Mouse (Mus musculus) cerebellum, adult 11-12 months (tissue): ENCODE data around the gene Prox1.

Source experiments
- DNase-seq: peaks from one replicate; pipeline ENCODE4 v3.0.0; 2022

Prox1 gene

GRCm38 (mm10) chr1:190169911-190170818 is at the start of gene Prox1:
Prox1 (minus strand) TSS chr1:190170714.
- peak; percentile 87 for DNase-seq

GRCm38 (mm10) chr1:190216621-190217020 is 46.1 kb upstream of the Prox1 start:
- no peak for DNase-seq

DNA sequence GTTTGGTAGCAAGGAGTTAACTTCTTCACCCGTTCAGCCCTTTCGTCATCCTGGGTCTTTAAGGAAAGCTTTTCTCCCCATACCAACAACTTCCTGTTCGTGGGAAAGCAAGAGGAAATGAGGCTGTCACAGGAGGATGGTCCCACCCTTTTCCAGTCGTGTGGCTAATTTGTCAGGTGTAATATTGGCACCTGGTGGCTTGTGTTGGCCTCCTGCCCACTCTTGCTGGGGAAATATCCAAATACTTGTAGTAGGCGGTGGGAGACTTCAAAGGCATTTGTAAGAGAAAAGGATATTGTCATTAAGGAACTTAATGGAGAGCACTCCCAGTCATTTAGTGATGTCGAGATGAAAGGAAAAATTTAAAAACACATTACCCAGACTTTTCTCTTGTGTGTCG is 44.1 kb upstream of the Prox1 start:
- no peak for DNase-seq

GRCm38 (mm10) chr1:190213175-190213574 is 42.7 kb upstream of the Prox1 start:
- DNase-seq = no peak

DNA sequence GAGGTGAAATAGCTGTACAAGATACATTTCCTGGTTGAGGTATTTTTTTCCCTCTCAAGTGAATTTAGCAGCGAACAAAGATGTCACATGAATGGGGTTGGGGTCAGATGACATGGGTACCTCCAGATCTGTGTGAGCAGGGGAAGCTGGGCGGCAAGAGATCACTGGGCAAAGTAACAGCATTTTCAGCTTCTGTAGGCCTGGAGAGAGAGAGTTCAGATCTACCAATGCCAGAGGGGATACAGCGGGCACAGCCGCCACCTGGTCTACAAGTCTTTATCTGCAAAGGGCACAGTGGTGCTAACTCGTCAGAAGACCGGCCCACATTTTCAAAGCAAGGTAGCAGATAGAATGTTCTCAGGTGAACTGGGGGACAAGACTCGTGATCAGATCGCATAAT is 36.7 kb upstream of the Prox1 start:
- no peak for DNase-seq

DNA sequence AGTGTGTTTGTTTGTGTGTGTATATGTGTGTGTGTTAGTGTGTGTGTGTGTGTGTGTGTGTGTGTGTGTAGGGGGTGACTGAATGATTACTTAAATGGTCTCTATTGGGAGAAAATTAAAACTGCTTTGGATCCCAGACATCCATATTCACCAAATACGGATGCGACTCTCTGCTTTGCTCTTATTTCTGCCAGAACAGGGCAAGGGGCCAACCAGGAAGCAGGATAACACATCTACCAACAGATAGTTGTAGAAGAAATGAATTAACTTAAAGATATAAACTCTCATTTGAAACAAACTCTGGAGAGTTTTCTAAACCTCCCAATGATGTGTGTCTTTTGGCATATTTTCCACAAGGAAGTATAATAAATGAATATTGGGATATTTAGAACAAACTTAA is 35.2 kb upstream of the Prox1 start:
- no peak for DNase-seq

GRCm38 (mm10) chr1:190204378-190205070 is 34.0 kb upstream of the Prox1 start:
- no peak for DNase-seq

DNA sequence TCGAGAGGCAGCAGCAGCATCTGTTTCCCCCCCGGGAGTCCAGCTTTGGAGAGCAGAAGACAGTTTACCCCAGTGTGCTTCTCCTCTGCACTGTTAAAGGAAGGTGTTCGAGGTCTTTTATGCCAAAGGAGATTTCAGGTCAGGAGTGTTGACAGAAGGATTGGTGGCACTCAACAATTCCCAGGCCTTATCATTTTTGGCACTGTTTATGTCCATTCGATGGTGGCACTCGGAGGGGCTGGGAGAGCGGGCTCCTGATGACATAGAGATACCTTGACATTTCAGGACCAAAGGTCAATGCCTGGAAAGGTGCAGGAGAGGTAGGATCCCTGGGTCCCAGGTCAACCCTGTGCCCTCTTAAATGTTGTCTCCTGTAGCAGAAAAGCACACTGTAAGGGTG is 31.2 kb upstream of the Prox1 start:
- DNase-seq = no peak

GRCm38 (mm10) chr1:190200996-190201395 is 30.5 kb upstream of the Prox1 start:
- no peak for DNase-seq

GRCm38 (mm10) chr1:190198247-190198646 is 27.7 kb upstream of the Prox1 start:
- DNase-seq = no peak

- DNase-seq = no peak
Observed at GRCm38 (mm10) chr1:190192011-190192410, 21.5 kb upstream of the Prox1 start.

GRCm38 (mm10) chr1:190190231-190190965 is 19.9 kb upstream of the Prox1 start:
- no peak for DNase-seq

DNA sequence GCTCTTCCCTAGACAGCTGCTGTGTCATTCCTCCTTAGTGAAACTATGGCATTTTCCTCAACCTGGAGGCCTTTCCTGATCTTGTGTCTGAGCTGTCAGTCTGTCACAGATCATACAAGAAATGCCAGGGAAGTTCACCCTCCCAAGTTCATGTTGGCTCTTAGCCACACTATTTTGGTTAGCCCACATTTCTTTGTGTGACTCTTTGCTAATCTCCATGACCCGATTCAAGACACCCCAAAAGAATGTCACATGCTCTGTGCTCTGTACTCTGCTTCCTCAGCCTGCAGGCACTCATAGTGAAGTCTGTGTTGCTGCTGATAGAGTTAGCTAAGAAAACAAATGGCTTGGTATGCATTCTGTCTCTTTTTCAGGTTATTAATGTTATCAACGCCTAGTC is 18.6 kb upstream of the Prox1 start:
- DNase-seq = no peak

- DNase-seq = no peak
Observed at GRCm38 (mm10) chr1:190186336-190186735, 15.8 kb upstream of the Prox1 start.

- no peak for DNase-seq
Observed at GRCm38 (mm10) chr1:190185284-190185683, 14.8 kb upstream of the Prox1 start.

- DNase-seq = no peak
Observed at GRCm38 (mm10) chr1:190183574-190183973, 13.1 kb upstream of the Prox1 start.

GRCm38 (mm10) chr1:190181765-190182164 is 11.3 kb upstream of the Prox1 start:
- DNase-seq = no peak

DNA sequence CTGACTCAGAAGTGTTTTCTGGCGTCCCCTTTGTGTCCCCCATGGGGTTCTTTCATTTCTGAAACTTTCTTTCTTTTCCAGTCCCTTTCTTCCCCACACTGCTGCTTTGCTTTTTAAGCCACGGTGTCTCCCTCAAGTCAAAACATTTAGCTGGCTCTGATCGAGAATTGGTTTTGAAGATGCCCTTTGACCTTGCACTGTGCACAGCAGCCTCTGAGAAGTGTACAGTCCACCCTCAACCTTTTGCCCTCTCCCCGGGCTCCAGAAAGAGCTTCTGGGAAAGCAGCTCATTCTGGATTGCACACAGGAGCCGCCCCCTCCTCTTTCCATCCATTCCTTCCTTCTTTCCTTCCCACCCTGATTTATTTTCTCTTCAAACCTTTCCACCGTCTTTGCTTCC is 10.3 kb upstream of the Prox1 start:
- no peak for DNase-seq

- peak; percentile 58 for DNase-seq
Observed at GRCm38 (mm10) chr1:190176961-190177360, 6.4 kb upstream of the Prox1 start.

- DNase-seq = peak; percentile 81
Observed at GRCm38 (mm10) chr1:190174671-190175661, 4.5 kb upstream of the Prox1 start.

- peak; percentile 87 for DNase-seq
Observed at GRCm38 (mm10) chr1:190174231-190174630, 3.7 kb upstream of the Prox1 start.

DNA sequence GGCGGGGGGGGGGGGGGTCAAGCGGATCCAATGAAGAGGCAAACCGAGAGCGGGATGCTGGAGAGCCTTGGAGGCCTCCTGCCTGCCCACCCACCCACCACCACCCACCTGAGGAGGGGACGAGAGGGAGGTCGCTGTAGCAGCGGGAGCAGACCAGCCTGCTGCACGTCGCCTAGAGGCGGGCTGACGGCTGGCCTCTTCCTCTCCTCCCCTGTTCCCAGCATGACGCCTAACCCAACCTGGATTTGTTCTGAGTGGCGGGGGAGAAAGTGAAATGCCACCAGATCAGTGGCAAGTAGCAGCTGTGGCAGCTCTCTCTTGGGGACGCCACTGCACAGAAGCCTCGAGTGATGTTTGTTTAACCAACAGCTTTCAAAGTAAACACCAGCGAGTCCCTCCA is 3.1 kb upstream of the Prox1 start:
- peak; percentile 65 for DNase-seq
